Mouse (Mus musculus) gastrocnemius, adult 2 months (tissue): ENCODE measurements at regions not wholly inside any gene's neighbourhood (a gene's known extent, or its start where the extent isn't known, plus 50 kb on each side); places are given as distances from the start of the nearest gene placed in this dataset.

ENCODE experiments used
- DNase-seq: peaks from one replicate; pipeline ENCODE4 v3.0.0; 2022
- H3K27ac ChIP-seq: fragments of 200-600 bp; 2 replicates; pipeline ENCODE4 v1.8.1; 2022; ENCODE audit warnings: mild to moderate bottlenecking
- H3K4me3 ChIP-seq: fragments of 200-600 bp; 2 replicates; pipeline ENCODE4 v1.8.1; 2022; ENCODE audit warnings: mild to moderate bottlenecking, moderate library complexity
- CTCF ChIP-seq: fragments of 200-600 bp; IDR thresholded peaks from 2 replicates; pipeline ENCODE4 v1.8.1; 2022; ENCODE audit warnings: antibody characterized with exemption, mild to moderate bottlenecking, moderate library complexity
- intact Hi-C: fragments of 180-260 bp; cut with DNase I; formaldehyde crosslinking; loops from one replicate; pipeline ENCODE4 v1.15.1; 2025

GRCm38 (mm10) chr10:8063458-8064090 is 107.5 kb upstream of the Tab2 start:
- intact Hi-C loops, result no loop called here
- DNase-seq, result no peak
- Histone ChIP-seq H3K4me3 (no peak overlapping the region), H3K27ac (no peak overlapping the region)
- no peak for TF ChIP-seq CTCF

- Histone ChIP-seq H3K27ac (no peak overlapping the region), H3K4me3 (no peak overlapping the region)
- TF ChIP-seq CTCF, result no peak
- intact Hi-C loops, result no loop called here
- DNase-seq, result no peak
Measured at GRCm38 (mm10) chr10:8060987-8061386, 105.0 kb upstream of the Tab2 start.

- no peak for TF ChIP-seq CTCF
Measured at GRCm38 (mm10) chr10:8059769-8060168, 103.7 kb upstream of the Tab2 start.

GRCm38 (mm10) chr10:8057855-8058254 is 101.8 kb upstream of the Tab2 start:
- intact Hi-C loops, result no loop called here
- no peak overlapping the region for H3K4me3 ChIP-seq
- no peak for DNase-seq
- TF ChIP-seq CTCF, result no peak
- no peak overlapping the region for H3K27ac ChIP-seq

More at GRCm38 (mm10) chr10:8059769-8060168, 103.7 kb upstream of the Tab2 start:
- Histone ChIP-seq H3K27ac (no peak overlapping the region), H3K4me3 (no peak overlapping the region)
- DNase-seq, result no peak
- intact Hi-C loops, result no loop called here

DNA sequence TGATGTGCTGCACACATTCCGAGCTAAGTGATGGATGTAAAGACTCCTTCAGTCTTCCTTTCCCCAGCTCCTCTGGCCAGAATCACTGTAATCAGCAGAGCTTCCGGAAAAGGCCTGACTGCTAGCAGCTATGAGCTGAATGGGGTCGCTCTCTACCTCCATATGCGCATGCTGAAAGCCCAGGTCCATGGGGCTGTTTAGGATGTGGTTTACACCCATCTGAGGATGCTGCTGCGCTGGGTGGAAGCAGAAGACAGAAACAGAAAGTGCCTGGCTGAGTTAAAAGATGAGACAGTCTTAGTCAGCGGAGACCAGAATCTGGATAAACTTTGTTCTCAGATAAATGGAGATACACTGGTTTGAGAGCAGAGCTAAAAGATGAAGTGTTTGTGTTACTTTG is 99.3 kb upstream of the Tab2 start:
- no peak overlapping the region for H3K27ac ChIP-seq

GRCm38 (mm10) chr10:8043416-8044163 is 87.6 kb upstream of the Tab2 start:
- no peak for DNase-seq
- no peak for TF ChIP-seq CTCF
- intact Hi-C loops, result no loop called here
- no peak overlapping the region for H3K4me3 ChIP-seq
- no peak overlapping the region for H3K27ac ChIP-seq

More for the DNA sequence above, 99.3 kb upstream of the Tab2 start:
- DNase-seq, result no peak
- intact Hi-C loops, result no loop called here
- TF ChIP-seq CTCF, result no peak
- H3K4me3 ChIP-seq, result no peak overlapping the region

DNA sequence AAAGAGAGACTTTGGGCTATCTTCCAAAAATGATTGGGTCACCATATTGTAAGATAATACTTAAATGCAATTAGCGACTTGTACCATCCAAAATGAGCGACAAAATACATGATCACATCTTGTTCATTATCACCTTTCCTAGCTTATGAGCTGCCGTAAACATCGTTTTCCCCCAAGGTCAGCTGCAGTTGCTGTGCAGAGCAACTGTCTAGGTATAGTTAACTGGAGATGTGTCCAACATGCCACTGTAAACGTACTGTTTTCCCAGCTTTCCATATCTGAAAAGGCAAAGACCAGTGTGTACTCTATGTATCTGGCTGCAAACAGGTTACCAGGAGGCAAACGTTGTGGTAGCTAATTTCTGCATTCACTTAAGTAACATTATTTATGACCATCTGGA is 86.3 kb upstream of the Tab2 start:
- intact Hi-C loops, result no loop called here
- DNase-seq, result no peak
- no peak overlapping the region for H3K4me3 ChIP-seq
- H3K27ac ChIP-seq, result no peak overlapping the region
- TF ChIP-seq CTCF, result no peak

- intact Hi-C loops, result no loop called here
- no peak for DNase-seq
- no peak overlapping the region for H3K4me3 ChIP-seq
- no peak overlapping the region for H3K27ac ChIP-seq
- TF ChIP-seq CTCF, result no peak
Measured at GRCm38 (mm10) chr10:8041790-8042189, 85.8 kb upstream of the Tab2 start.

GRCm38 (mm10) chr10:8037986-8038631 is 82.1 kb upstream of the Tab2 start:
- H3K4me3 ChIP-seq, result no peak overlapping the region
- no peak for TF ChIP-seq CTCF
- no peak for DNase-seq
- no peak overlapping the region for H3K27ac ChIP-seq
- intact Hi-C loops, result no loop called here

DNA sequence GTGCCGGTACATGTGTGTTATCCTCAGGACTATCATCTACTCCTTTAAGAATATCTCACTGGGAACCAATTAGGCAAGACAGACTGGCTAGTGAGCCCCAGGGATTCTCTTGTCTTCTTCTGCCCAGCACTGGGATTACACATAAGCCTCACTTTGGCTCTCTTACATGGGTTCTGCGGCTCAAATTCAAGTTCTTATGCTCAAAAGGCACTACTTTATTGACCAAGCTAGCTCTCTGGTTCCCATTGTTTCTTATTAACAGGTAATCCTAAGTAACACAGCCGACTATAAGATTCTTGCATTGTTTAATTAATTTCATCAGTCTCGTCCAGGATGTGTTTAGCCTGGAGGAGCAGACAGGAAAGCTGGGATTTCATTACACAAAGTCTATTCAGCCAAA is 80.3 kb upstream of the Tab2 start:
- intact Hi-C loops, result no loop called here

GRCm38 (mm10) chr10:8035310-8035709 is 79.3 kb upstream of the Tab2 start:
- DNase-seq, result no peak
- H3K27ac ChIP-seq, result no peak overlapping the region
- TF ChIP-seq CTCF, result no peak
- intact Hi-C loops, result no loop called here
- H3K4me3 ChIP-seq, result no peak overlapping the region

More for the DNA sequence above, 80.3 kb upstream of the Tab2 start:
- no peak for TF ChIP-seq CTCF
- Histone ChIP-seq H3K27ac (no peak overlapping the region), H3K4me3 (no peak overlapping the region)
- no peak for DNase-seq

DNA sequence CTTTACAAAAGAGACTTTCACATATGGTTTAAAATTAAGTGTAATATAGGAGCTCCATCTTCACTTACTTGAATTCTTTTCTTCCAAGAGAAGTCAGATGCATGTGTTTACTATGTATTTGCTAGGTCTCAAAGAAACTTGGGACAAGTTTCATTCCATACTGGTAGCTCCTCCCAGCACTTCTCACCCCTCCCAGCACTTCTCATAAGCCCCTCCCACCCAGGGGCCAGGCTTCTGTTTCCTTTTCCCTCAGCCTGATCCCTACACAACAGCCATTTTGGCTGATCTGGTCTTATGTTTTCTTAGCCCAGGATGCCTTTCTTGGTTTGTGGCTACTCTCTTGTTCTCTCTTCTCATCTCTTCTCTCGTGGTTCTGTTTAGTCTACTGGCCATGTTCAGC is 76.2 kb upstream of the Tab2 start:
- DNase-seq, result no peak

GRCm38 (mm10) chr10:8028840-8029239 is 72.8 kb upstream of the Tab2 start:
- intact Hi-C loops, result no loop called here
- TF ChIP-seq CTCF, result no peak
- DNase-seq, result no peak
- H3K27ac ChIP-seq, result no peak overlapping the region
- H3K4me3 ChIP-seq, result no peak overlapping the region

More for the DNA sequence above, 76.2 kb upstream of the Tab2 start:
- H3K27ac ChIP-seq, result no peak overlapping the region
- no peak overlapping the region for H3K4me3 ChIP-seq
- intact Hi-C loops, result no loop called here
- no peak for TF ChIP-seq CTCF
